Mouse (Mus musculus) T-helper 2 cell (primary cell): Measurements from ENCODE around the gene Gdf11.

Experiments used
- in situ Hi-C: fragments of 300-600 bp; cut with MboI, MseI; formaldehyde crosslinking; loops from one replicate; pipeline ENCODE4 v1.15.1; 2025; ENCODE audit warnings: high pct_unique_total_duplicates

Gene Gdf11

GRCm38 (mm10) chr10:128891296-128892094 is at the start of gene Gdf11:
Gene Gdf11 (minus strand): TSS chr10:128891718.
- in situ Hi-C loops, result loop anchor here (10.0 kb wide), 1 partner anchor 127 kb away; no protein-coding TSS in a partner anchor

GRCm38 (mm10) chr10:128940475-128941061 is 49.0 kb upstream of the Gdf11 start:
- in situ Hi-C loops, result no loop called here

DNA sequence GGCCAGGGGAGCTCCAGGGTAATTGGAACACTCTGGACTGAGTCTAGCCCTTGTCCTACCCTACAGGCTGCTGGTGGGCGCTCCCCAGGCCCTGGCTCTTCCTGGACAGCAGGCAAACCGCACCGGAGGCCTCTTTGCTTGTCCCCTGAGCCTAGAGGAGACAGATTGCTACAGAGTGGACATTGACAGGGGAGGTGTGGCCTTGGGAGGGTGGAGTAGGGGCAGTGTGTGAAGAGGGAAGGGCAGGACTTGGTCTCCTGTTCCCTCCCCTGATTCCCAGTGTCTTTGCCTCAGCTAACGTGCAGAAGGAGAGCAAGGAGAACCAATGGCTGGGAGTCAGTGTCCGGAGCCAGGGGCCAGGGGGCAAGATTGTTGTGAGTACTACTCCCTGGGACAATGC is 47.5 kb upstream of the Gdf11 start:
- in situ Hi-C loops, result no loop called here

DNA sequence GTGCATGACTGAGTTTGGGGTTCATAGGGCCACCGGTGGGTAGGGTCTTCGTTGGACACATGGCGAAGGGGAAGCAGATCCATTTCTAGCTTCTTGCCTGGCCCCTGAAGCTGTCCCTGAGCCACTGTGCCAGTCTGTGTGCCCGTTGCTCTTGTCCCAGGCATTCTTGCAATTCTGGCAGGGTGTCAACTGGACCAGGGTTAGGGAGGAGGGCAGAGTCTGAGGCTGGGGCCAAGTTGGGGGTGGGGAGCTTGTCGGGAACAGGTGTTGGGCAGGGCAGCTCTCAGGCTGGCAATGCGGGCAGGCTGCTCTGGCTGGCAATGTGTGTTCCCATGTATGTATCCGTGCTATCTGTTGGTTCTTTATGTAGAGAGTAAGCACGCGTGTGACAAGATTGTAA is 46.9 kb upstream of the Gdf11 start:
- in situ Hi-C loops, result no loop called here

DNA sequence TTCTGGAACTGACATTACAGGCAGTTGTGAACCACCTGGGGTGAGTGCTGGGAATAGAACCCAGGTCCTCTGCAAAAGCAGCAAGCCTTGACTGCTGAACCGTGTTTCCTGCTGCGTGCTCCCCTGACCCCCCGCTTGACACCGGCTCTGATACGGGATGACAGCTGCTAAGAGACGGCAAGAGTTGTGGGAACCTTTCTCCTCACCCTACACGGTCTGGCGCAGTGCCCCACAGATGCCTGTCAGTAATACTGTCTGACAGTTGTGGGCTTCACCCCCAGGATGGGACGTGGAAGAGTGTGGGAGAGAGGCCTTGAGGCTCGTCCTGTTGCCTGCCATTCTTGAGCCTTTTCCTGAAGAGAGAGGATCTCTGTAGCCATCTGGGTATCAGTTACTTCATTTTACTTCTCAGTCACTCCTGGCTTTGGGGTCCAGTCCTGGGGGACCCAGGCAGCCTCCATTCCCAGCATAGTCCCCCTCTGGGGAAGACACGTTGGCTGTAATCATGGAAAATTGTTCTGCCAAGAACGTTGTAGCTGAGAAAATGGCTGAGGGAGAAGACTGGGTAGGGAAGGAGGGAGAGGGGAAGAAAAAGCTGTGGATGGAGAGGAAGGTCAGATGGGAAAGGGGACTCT is 46.4 kb upstream of the Gdf11 start:
- in situ Hi-C loops, result no loop called here

DNA sequence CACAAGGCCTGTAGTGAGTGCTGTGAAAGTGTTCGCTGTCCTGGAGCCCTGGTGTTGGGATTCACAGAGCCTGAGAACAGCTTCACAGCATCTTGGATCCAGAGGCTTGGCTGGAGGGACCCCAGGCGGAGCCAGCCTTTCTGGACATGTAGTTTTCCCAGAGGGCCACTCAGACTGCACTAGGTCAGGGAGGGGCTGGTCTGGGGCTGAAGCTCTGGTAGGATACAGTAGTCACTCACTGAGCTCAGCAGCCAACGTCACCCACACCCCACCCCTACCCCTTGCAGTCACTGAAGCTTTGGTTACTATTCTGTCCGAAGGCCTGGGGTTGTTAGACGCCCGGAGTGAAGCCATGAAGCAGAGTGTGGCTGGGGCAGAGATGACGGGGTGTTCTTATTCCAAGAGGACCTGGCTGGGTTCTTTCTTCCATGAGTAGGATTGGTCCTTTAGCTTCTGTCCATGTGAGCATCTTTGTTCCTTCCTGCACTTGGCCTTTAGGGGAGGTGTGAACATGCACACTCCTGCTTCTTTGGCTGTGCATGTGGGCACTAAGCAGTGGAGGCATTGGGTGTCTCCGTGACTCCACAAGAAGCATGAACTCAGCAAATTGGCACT is 44.4 kb upstream of the Gdf11 start:
- in situ Hi-C loops, result no loop called here

- in situ Hi-C loops, result no loop called here
Observed at GRCm38 (mm10) chr10:128934997-128935787, 43.7 kb upstream of the Gdf11 start.

DNA sequence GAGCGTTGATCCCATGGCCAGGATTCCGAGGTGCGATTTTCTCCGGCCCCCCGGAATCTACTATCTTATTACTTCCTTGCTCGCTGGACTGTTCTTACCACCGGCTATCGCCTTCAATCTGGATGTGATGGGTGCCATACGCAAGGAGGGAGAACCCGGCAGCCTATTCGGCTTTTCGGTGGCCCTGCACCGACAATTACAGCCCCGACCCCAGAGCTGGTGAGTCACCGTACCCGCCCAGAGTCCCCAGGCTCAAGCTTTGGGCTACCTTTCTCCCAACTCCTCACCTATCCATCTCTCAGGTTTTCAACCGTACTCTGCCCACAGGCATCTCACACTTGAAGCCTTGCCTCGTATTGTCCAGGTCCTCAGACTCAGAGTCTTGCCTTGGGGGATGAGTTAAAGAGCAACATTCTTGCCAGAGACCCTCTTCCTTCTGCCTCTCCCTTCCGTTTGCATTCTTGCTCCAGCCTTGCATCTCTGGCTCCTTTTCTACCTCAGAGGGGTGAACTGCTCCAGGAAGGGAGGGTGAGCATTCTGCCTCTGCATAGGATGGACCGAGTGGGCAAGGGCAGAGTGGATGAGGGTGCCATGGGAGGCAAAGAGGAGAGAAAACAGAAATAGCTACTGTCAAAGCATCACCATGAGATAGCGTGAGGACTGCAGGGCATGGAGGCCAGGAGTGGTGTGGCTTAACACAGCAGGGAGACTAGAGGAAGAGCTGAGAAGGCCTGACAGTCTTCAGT is 42.6 kb upstream of the Gdf11 start:
- in situ Hi-C loops, result no loop called here

DNA sequence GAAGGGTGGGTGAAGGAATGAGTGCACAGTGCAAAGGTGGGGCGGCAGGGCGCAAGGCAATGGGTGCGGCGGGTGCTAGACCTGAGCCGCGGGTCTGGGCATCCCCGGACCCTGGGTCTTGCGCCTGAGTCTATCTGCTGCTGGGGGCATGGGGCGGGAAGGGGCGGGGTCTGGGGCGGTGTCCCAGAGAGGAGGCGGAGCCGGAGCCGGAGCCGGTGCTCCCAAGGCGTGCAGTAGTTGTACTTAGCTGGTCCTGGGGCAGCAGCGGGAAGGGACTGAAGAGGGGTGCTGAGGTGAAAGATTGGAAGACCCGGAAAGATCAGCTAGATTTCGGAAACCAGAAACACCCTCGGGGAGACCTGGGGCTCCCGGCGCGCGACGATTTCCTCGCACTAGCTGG is 42.1 kb upstream of the Gdf11 start, which contains the start of gene Itga7:
Itga7 (plus strand) TSS at position 245 of the 400 bp plus-strand sequence.
- in situ Hi-C loops, result no loop called here

- in situ Hi-C loops, result no loop called here
Observed at GRCm38 (mm10) chr10:128931441-128931840, 39.9 kb upstream of the Gdf11 start.

DNA sequence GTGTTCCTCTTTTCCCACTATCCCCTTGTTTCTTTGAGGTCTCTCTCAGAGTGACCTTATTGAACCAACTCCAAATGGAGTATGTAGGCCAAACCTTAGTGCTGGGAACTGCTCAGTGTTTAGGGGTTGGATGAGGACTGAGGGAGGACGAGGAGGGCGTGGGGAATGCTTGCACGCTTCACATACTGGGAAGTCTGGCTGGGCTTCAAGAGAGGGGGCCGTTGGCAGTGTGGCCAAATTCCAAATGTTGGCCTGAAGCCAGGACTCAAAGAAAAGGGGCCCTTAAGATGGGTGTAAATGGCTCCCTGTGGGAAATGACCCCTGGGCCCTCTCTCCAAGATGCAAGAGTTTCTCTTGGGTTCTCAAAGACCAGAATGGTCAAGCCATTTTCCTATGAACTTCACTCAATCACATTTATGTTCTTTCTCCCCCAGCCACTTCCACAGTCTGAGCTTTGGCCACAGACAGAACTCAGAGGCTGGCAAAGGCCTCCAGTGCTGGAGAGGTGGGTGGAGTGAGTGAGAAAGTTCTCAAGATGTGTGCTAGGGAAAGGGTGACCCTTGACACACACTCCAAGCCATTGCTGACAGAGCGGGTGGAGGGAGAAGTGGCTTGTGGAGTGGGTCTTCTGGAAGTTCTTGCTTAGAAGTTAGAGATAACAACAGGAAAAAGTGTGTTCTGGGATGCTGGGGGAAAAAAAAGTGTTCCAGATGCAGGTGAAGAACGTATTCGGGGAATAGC is 38.3 kb upstream of the Gdf11 start:
- in situ Hi-C loops, result no loop called here

GRCm38 (mm10) chr10:128928356-128928755 is 36.8 kb upstream of the Gdf11 start:
- in situ Hi-C loops, result no loop called here

- in situ Hi-C loops, result loop anchor here (25.0 kb wide), 1 partner anchor 1887 kb away; the partner anchor contains the start of genes Cyp27b1, Eef1akmt3, Mettl1 and Tsfm
Observed at GRCm38 (mm10) chr10:128923935-128924334, 32.4 kb upstream of the Gdf11 start, which contains the start of gene Bloc1s1. Gene Bloc1s1 (minus strand): TSS chr10:128924035.

GRCm38 (mm10) chr10:128923013-128923691 is 31.6 kb upstream of the Gdf11 start:
- in situ Hi-C loops, result loop anchor here (25.0 kb wide), 1 partner anchor 1886 kb away; the partner anchor contains the start of genes Cyp27b1, Eef1akmt3, Mettl1 and Tsfm

GRCm38 (mm10) chr10:128922822-128923012 is 31.2 kb upstream of the Gdf11 start, which contains the start of gene Rdh5:
Gene Rdh5 (minus strand): TSS chr10:128922888.
- in situ Hi-C loops, result loop anchor here (25.0 kb wide), 1 partner anchor 1885 kb away; the partner anchor contains the start of genes Cyp27b1, Eef1akmt3, Mettl1 and Tsfm

- in situ Hi-C loops, result loop anchor here (25.0 kb wide), 1 partner anchor 1885 kb away; the partner anchor contains the start of genes Cyp27b1, Eef1akmt3, Mettl1 and Tsfm
Observed at GRCm38 (mm10) chr10:128921883-128922821, 30.6 kb upstream of the Gdf11 start.

GRCm38 (mm10) chr10:128921251-128921650 is 29.7 kb upstream of the Gdf11 start:
- in situ Hi-C loops, result loop anchor here (25.0 kb wide), 1 partner anchor 1884 kb away; the partner anchor contains the start of genes Cyp27b1, Eef1akmt3, Mettl1 and Tsfm

- in situ Hi-C loops, result loop anchor here (25.0 kb wide), 1 partner anchor 1883 kb away; the partner anchor contains the start of genes Cyp27b1, Eef1akmt3, Mettl1 and Tsfm
Observed at GRCm38 (mm10) chr10:128920736-128921161, 29.2 kb upstream of the Gdf11 start.
